Mouse (Mus musculus) embryonic facial prominence, embryonic 13.5 days (tissue): ENCODE data around the gene Mesp2. TPM values are rescaled to one million over a fixed set of nuclear protein-coding genes. Genes with fewer than 3 reads are reported as not detected.

Experiments
- ATAC-seq: fragments of 200-750 bp; cut with Nextera tagmentation; 2 replicates; pipeline ENCODE4 v1.8.0; 2017; ENCODE audit warnings: low read depth; ENCODE audit not compliant: insufficient number of reproducible peaks, insufficient read depth, low FRiP score, low TSS enrichment
- H3K27ac ChIP-seq: fragments of 300-500 bp; sonication (generic); 2 replicates; pipeline ENCODE4 v1.5.1; 2015; ENCODE audit warnings: moderate library complexity, mild to moderate bottlenecking, inconsistent platforms
- H3K27me3 ChIP-seq: fragments of 300-500 bp; sonication (generic); 2 replicates; pipeline ENCODE4 v1.6.1; 2015; ENCODE audit warnings: mild to moderate bottlenecking, inconsistent platforms
- H3K36me3 ChIP-seq: fragments of 300-500 bp; sonication (generic); 2 replicates; pipeline ENCODE4 v1.6.1; 2015; ENCODE audit warnings: mild to moderate bottlenecking, inconsistent platforms
- H3K4me1 ChIP-seq: fragments of 300-500 bp; sonication (generic); 2 replicates; pipeline ENCODE4 v1.6.1; 2015; ENCODE audit warnings: inconsistent platforms
- H3K4me2 ChIP-seq: fragments of 300-500 bp; sonication (generic); 2 replicates; pipeline ENCODE4 v1.6.1; 2015; ENCODE audit warnings: moderate library complexity, mild to moderate bottlenecking, inconsistent platforms
- H3K4me3 ChIP-seq: fragments of 300-500 bp; sonication (generic); 2 replicates; pipeline ENCODE4 v1.5.1; 2015; ENCODE audit warnings: mild to moderate bottlenecking, inconsistent platforms
- H3K9ac ChIP-seq: fragments of 300-500 bp; sonication (generic); 2 replicates; pipeline ENCODE4 v1.6.1; 2015; ENCODE audit warnings: mild to moderate bottlenecking, inconsistent platforms
- H3K9me3 ChIP-seq: fragments of 300-500 bp; sonication (generic); 2 replicates; pipeline ENCODE4 v1.6.1; 2016; ENCODE audit warnings: inconsistent platforms
- WGBS: fragments of 180-500 bp; shearing (Covaris S2); methylation state at CpG from one replicate; pipeline ENCODE4 v1.1.7; 2015; ENCODE audit warnings: mixed read lengths; 5-methylcytosine and 5-hydroxymethylcytosine counted together
- polyA plus RNA-seq: library from polyadenylated mRNA; unstranded; fragments of >200 nt; fragmentation: Nextera tagmentation; extraction: Ambion mirVana; gene quantifications from 2 replicates; pipeline ENCODE4 v1.2.1, GENCODE M21; 2015

The Mesp2 gene
- polyA plus RNA-seq, 1 experiment from 2014 or later: 0.10 TPM

DNA sequence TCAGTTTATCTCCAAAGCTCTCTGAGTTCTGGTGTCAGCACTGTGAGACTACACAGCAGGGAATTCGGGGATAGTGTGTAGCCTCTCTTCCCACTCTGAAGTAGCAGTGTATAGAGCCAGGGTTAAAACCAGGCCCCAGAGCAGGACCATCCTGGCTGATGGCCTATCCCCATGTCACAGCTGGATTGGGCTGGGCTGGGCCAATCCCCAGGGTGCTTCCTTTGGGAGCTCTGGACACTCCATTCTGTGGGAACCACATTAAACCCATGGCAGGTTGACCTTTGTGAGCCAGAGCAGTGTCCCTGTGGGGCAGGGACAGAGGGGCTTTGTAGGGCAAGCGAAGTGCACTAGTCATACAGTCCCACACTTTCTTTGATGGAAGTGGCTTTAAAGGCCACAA is 35.8 kb downstream of the Mesp2 start:
- no peak overlapping the region for H3K4me3 ChIP-seq
- H3K27me3 ChIP-seq: no peaks in the 10 kb centered on the region
- peak overlapping the region; percentile 84; the same call in 1 of the 2 replicates for H3K4me2 ChIP-seq
- no peak overlapping the region for H3K27ac ChIP-seq
- ATAC-seq: no peak
- no peaks in the 10 kb centered on the region for H3K9me3 ChIP-seq
- no peaks in the 10 kb centered on the region for H3K36me3 ChIP-seq
- H3K9ac ChIP-seq: no peak overlapping the region
- H3K4me1 ChIP-seq: peaks cover 43% of the 10 kb centered on the region
- WGBS: 84% methylated on average over 2 of the region's 2 CpGs

DNA sequence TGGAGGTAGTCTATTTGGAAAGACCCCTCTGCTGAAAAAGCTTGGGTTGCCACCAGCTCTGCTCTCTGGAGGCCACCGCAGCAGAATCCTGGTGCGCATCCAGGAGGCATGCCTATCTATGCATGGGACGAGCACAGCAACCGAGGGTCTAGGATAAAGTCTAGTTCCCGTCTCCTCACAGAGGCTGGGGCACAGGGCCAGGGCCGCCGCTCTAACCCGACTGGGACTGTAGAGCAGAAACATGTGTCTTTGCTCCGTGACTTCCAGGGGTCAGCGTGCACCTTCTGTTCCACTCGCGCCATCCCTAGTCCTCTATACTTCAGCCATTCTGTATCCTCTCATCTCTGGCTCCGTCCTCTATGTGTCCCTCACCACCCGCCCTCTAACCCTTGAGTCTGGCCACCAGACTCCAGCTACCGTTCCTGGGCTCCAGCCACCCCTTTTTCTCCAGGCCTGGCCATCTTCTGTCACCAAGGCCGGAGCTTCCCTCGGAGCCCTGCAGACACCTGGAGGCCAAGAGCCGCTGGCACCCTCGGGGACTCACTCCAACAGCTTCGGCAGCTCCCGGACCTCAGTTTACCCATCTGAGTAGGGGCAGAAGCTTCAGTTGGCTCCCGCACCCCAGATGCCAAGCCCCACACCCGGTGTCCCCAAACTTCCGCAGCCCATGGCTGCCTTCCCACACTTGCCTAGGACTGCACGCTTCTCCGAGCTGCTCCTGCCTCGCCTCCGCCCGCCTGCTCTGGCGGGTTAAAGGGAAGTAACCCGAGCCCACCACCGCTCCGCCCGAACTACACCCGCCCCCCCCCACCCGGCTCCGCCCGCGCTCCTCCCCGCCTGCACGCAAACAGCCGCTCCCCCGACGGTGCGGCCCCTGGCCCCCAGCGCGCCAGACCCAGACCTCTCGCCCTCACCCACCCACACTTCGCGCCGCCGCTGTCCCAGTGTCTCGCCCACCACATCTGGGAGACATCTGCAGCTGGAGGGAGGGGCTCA is 37.2 kb downstream of the Mesp2 start:
- Histone ChIP-seq H3K4me1 (peaks cover 37% of the 10 kb centered on the region), H3K27ac (peak overlapping the region; percentile 62), H3K27me3 (no peaks in the 10 kb centered on the region), H3K9ac (peak overlapping the region; percentile 75), H3K4me3 (peak overlapping the region; percentile 55), H3K36me3 (no peaks in the 10 kb centered on the region), H3K9me3 (no peaks in the 10 kb centered on the region), H3K4me2 (peak overlapping the region; percentile 84)
- ATAC-seq: peak; percentile 84
- 6% methylated on average over 52 of the region's 53 CpGs for WGBS

DNA sequence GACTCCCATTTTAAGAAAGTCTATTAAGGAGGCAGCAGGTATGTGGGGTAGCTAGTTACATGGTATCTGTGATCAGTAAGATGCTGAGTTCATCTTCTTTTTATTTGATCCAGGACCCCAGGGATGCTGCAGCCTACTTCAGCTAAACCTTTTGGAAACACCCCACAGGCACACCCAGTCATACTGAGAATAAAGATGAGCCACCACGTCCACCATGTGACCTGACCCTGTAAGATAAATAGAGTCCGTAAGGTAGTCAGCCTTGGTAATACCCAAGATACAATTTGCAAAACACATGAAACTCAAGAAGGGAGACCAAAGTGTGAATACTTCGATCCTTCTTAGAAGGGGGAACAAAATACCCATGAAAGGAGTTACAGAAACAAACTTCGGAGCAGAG is 45.8 kb downstream of the Mesp2 start:
- H3K9ac ChIP-seq: no peak overlapping the region
- no peaks in the 10 kb centered on the region for H3K27me3 ChIP-seq
- WGBS: 79% methylated on average over 4 of the region's 4 CpGs
- no peak overlapping the region for H3K4me2 ChIP-seq
- H3K4me1 ChIP-seq: peaks cover 23% of the 10 kb centered on the region
- no peak overlapping the region for H3K4me3 ChIP-seq
- no peaks in the 10 kb centered on the region for H3K36me3 ChIP-seq
- no peak overlapping the region for H3K27ac ChIP-seq
- H3K9me3 ChIP-seq: no peaks in the 10 kb centered on the region
- no peak for ATAC-seq

DNA sequence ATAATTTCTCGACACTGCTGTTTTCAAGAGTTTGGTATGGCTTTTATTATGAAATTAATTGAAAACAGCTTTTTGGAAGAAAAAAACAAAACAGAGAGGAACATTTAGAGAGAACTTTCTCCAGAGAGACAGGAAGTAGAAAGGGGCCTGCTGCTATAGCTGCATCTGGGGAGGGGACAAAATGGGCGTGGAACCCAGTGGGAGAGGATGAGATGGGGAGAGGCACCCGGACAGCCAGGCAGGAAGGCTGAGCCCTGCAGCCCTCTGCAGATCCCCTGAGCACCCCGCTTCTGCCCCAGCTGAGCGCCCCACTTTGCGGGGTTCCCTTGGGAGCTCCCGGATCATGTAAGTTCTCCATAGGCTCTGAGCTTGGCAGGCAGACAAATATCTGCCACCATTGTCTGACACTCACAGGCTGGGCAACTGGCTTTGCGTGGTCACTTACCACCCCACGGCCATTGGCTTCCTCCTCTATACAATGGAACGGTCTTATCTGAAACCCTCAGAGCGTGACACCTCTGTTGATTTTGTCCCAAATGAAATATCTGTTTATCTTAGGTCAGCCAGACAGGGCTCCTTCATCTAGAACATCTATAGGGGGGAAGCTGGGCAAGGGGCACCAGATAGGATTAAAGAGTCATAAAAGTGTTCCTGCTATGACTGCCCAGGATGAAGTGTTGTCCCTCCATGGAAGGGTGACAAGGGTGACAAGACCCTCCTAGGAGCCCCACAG is 47.8 kb downstream of the Mesp2 start:
- H3K9ac ChIP-seq: no peak overlapping the region
- H3K4me1 ChIP-seq: peaks cover 23% of the 10 kb centered on the region
- peak overlapping the region; percentile 32 for H3K4me2 ChIP-seq
- no peak overlapping the region for H3K4me3 ChIP-seq
- no peak for ATAC-seq
- peak overlapping the region; percentile 81 for H3K27ac ChIP-seq
- WGBS: 47% methylated on average over 11 of the region's 11 CpGs
- H3K36me3 ChIP-seq: no peaks in the 10 kb centered on the region
- H3K9me3 ChIP-seq: no peaks in the 10 kb centered on the region
- H3K27me3 ChIP-seq: no peaks in the 10 kb centered on the region

DNA sequence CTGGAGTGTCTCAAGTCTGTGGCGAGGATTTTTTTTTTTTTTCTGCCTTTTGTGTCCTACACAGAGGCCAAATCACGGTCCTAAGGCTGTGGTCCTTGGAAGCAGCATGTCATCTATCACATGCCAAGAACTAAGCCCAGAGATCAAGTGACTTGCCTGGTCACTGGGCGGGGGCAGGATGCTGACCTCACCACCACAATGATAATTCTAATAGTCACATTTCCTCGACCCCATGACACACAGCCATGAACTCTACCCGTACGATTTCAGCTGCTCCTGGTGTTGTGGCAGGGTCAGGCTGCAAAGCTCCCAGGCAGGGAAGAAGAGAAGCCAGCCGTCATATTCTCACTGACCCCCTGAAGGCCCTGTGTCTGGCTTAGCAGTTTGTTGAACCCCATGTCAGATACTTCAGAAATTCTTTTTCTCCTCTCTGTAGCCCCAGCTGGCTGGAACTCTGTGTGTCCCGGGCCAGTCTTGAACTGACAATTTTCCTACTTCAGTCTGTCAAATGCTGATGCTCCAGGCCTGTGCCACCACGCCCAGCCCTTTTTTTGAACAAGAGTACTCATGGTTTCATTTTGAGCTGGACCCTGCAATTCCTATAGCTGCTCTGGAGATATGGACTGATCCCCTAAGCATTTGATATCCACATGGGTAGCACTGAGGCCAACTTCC is 48.6 kb downstream of the Mesp2 start:
- Histone ChIP-seq H3K4me2 (no peak overlapping the region), H3K36me3 (no peaks in the 10 kb centered on the region), H3K4me3 (no peak overlapping the region), H3K27ac (peak overlapping the region; percentile 81; the same call in 1 of the 2 replicates), H3K9me3 (no peaks in the 10 kb centered on the region), H3K9ac (no peak overlapping the region), H3K4me1 (peaks cover 23% of the 10 kb centered on the region), H3K27me3 (no peaks in the 10 kb centered on the region)
- 62% methylated on average over 9 of the region's 9 CpGs for WGBS
- no peak for ATAC-seq

DNA sequence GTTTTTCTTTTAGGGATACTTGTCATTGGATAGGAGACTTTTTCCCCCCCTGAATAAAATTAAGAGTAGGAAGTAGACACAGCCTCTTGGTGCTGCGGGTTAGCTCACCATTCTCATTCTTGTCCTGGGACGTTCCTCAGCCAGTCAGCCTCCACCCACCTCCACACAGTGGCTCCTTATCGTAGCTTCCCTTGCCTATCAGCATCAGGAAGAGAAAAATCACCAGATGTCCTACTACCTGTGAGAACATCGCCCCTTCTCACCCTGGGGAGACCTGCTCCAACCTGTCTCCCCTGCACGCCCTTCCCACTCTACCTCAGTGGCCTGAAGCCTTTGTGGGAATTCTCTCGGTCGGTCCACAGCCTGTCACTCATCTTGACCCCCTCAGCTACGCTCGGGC is 50.3 kb downstream of the Mesp2 start, which contains the start of gene Anpep:
Gene Anpep, minus strand, starts transcription at position 249 of the 400 bp plus-strand sequence.
- no peak for ATAC-seq
- Histone ChIP-seq H3K4me2 (no peak within 1 kb of the TSS), H3K27me3 (no peaks in the 10 kb centered on the region), H3K4me3 (no peak within 1 kb of the TSS), H3K36me3 (no peaks in the 10 kb centered on the region), H3K27ac (no peak within 1 kb of the TSS), H3K9me3 (no peaks in the 10 kb centered on the region), H3K9ac (no peak within 1 kb of the TSS), H3K4me1 (peaks cover 23% of the 10 kb centered on the region)
- 75% methylated on average over 9 of the region's 9 CpGs for WGBS

DNA sequence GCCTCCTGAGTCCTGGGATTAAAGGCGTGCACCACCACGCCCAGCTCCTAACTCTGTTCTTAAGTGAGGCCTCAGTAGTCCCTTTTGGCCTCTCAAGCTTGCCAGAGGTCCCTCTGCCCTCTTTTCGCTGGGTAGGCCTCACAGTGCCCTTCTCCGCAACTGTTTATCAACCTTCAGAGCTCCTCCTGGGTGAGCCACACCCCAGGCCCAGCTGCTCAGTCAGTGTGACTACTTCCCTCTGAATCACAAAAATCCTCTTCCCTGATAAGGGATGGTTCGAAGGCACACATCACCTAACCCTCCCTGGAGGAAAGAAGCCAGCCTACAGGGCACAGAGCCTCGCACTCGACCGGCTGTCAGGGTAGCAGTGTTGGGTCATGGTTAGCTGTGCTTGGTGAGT is 51.3 kb downstream of the Mesp2 start:
- H3K4me2 ChIP-seq: no peak overlapping the region
- H3K27ac ChIP-seq: no peak overlapping the region
- peaks cover 27% of the 10 kb centered on the region for H3K4me1 ChIP-seq
- no peak for ATAC-seq
- H3K27me3 ChIP-seq: no peaks in the 10 kb centered on the region
- H3K4me3 ChIP-seq: no peak overlapping the region
- no peaks in the 10 kb centered on the region for H3K9me3 ChIP-seq
- no peaks in the 10 kb centered on the region for H3K36me3 ChIP-seq
- no peak overlapping the region for H3K9ac ChIP-seq
- 90% methylated on average over 8 of the region's 8 CpGs for WGBS

Other genes with a start within 250 kb of the Mesp2 start
- 0.15 and 0.48 TPM in 2 replicates for gene Rhcg, start 193.1 kb upstream of the Mesp2 start, polyA plus RNA-seq
- 10.2 and 10.9 TPM in 2 replicates for gene Ticrr, start 150.5 kb upstream of the Mesp2 start, polyA plus RNA-seq
- gene Kif7, start 95.0 kb upstream of the Mesp2 start, polyA plus RNA-seq: 7.1 and 7.8 TPM in 2 replicates
- not detected in 2 replicates for gene Plin1, start 77.8 kb upstream of the Mesp2 start, polyA plus RNA-seq
- gene Pex11a, start 67.6 kb upstream of the Mesp2 start, polyA plus RNA-seq: 11.9 and 12.4 TPM in 2 replicates
- 0.20 and 0.29 TPM in 2 replicates for gene Wdr93, start 67.6 kb upstream of the Mesp2 start, polyA plus RNA-seq
- gene Mesp1, start 16.9 kb upstream of the Mesp2 start, polyA plus RNA-seq: not detected in 2 replicates
- gene Anpep, start 50.3 kb downstream of the Mesp2 start, polyA plus RNA-seq: 10.0 and 26.8 TPM in 2 replicates
- gene Ap3s2, start 109.9 kb downstream of the Mesp2 start, polyA plus RNA-seq: 29.9 and 32.8 TPM in 2 replicates
- 24.2 and 25.6 TPM in 2 replicates for gene Arpin, start 124.6 kb downstream of the Mesp2 start, polyA plus RNA-seq
- gene Zfp710, start 214.1 kb downstream of the Mesp2 start, polyA plus RNA-seq: 20.1 and 21.9 TPM in 2 replicates